Mouse (Mus musculus) small intestine, adult 2 months (tissue): Measurements from ENCODE around the gene Rtn2.

Experiments
- CTCF ChIP-seq: fragments of 200-500 bp; IDR thresholded peaks from 2 replicates; pipeline ENCODE4 v1.5.1; 2012; ENCODE audit warnings: low read depth, mild to moderate bottlenecking, control low read depth, inconsistent platforms, low read length, moderate library complexity, mixed read lengths; ENCODE audit not compliant: insufficient replicate concordance, insufficient read length; ENCODE audit errors: extremely low read depth
- POLR2A ChIP-seq: fragments of 200-500 bp; IDR thresholded peaks from 2 replicates; pipeline ENCODE4 v1.6.1; 2012; ENCODE audit warnings: low read depth, mild to moderate bottlenecking, control low read depth, inconsistent platforms, low read length, moderate library complexity

DNA sequence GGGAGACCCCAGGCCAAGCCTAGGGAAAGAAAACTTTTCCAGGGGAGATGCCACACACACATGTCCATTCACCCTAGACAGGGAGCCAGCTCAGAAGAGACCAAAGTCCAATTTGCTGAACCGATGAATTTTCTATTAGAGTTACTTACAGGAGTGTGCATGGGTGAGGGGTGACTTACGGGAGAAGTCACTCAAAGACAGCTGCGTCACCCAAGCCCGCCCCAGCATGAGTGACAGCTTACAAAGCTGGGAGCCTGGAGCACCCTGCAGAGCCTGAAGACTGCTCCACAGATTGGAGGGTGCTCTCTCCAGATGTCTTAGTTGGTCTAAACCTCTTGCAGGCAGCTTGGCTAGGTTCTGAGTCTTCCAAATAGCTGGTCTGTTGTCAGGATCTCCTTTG, 29.6 kb downstream of the Rtn2 start:
- no peak for TF ChIP-seq CTCF
- TF ChIP-seq POLR2A: no peak
